Mouse (Mus musculus) thymus, adult 2 months (tissue): ENCODE results near the gene Sirt4. TPM values are rescaled to one million over a fixed set of nuclear protein-coding genes. Genes with fewer than 3 reads are reported as not detected.
"Not testable (repeated sequence)": the region's sequence is repeated elsewhere in the genome, so short reads cannot be mapped to it uniquely, and the experiment has no call there.

ENCODE experiments used
- DNase-seq: peaks from one replicate; pipeline ENCODE4 v3.0.0; 2021
- H3K27ac ChIP-seq: fragments of 200-500 bp; 2 replicates; pipeline ENCODE4 v1.5.1; 2012; ENCODE audit warnings: low read length, control low read depth; ENCODE audit not compliant: control insufficient read depth, insufficient read depth
- H3K27me3 ChIP-seq: fragments of 200-500 bp; 2 replicates; pipeline ENCODE4 v1.6.1; 2012; ENCODE audit warnings: mild to moderate bottlenecking, low read length, moderate library complexity, mixed read lengths; ENCODE audit not compliant: control insufficient read depth, insufficient read depth
- H3K36me3 ChIP-seq: fragments of 200-500 bp; 2 replicates; pipeline ENCODE4 v1.6.1; 2012; ENCODE audit warnings: mild to moderate bottlenecking, low read length, moderate library complexity; ENCODE audit not compliant: control insufficient read depth, insufficient read depth
- H3K4me1 ChIP-seq: fragments of 200-500 bp; replicated peaks from 2 replicates; pipeline ENCODE4 v1.6.1; 2012; ENCODE audit warnings: low read length; ENCODE audit not compliant: control insufficient read depth, insufficient read depth
- H3K4me3 ChIP-seq: fragments of 200-500 bp; 2 replicates; pipeline ENCODE4 v1.5.1; 2012; ENCODE audit warnings: mild to moderate bottlenecking, low read length, control low read depth, moderate library complexity; ENCODE audit not compliant: control insufficient read depth, insufficient read depth
- CTCF ChIP-seq: fragments of 200-500 bp; IDR thresholded peaks from 2 replicates; pipeline ENCODE4 v1.5.1; 2012; ENCODE audit warnings: mild to moderate bottlenecking, control low read depth, low read length, moderate library complexity, borderline replicate concordance; ENCODE audit not compliant: control insufficient read depth, poor library complexity, insufficient read depth; ENCODE audit errors: extremely low read depth
- POLR2A ChIP-seq: fragments of 200-500 bp; IDR thresholded peaks from 2 replicates; pipeline ENCODE4 v1.6.1; 2012; ENCODE audit warnings: mild to moderate bottlenecking, low read length, control low read depth, moderate library complexity; ENCODE audit not compliant: control insufficient read depth, poor library complexity, insufficient read depth; ENCODE audit errors: extremely low read depth
- WGBS: fragments of 180-500 bp; shearing (Covaris S2); methylation state at CpG from one replicate; pipeline ENCODE4 v1.1.7; 2018; 5-methylcytosine and 5-hydroxymethylcytosine counted together
- polyA plus RNA-seq: library from polyadenylated mRNA; depleted of rRNA; stranded (reverse); fragments of >200 nt; gene quantifications from 2 replicates; pipeline ENCODE4 v1.2.3, GENCODE M21; 2012

The Sirt4 gene
- polyA plus RNA-seq, 1 experiment: 48.6 TPM

DNA sequence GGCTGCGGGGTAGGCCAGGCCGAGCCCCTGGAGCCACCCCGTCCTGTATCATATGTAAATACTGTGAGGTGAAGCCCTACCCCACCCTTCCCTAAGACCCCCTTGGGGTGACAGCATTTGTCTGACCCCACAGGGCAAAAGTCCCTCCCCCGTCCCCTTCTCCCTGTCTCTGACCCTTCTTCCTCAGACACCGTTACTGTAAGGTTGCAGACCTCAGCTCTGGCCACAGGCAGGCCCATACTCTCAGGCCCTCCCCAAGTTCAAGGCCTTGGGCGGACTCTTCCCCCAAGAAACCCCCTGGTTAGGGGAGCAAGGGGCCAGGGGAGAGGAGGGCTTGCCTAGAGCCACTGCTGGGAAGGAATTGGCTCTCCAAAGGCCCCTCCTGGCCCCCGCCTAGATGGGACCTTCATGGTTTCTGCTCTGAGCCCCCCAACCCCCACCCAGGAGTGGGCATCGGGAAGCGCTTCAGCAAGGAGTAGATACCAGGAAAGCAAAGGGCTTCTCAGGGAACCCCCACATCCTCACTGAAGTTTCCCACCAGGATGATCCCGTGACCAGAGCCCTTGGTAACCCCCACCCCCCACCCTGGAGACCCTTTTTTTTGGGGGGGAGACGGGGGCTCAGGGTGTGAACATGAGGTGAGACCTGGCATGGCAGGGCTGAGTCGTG is 30.0 kb downstream of the Sirt4 start:
- H3K27me3 ChIP-seq: no peaks in the 10 kb centered on the region
- no peak for TF ChIP-seq CTCF
- TF ChIP-seq POLR2A: no peak
- no peak overlapping the region for H3K27ac ChIP-seq
- DNase-seq: no peak
- no peaks in the 10 kb centered on the region for H3K36me3 ChIP-seq
- WGBS: 89% methylated on average over 12 of the region's 12 CpGs
- H3K4me3 ChIP-seq: no peak overlapping the region
- H3K4me1 ChIP-seq: no peaks in the 10 kb centered on the region

- no peaks in the 10 kb centered on the region for H3K27me3 ChIP-seq
- no peaks in the 10 kb centered on the region for H3K4me1 ChIP-seq
- no peaks in the 10 kb centered on the region for H3K36me3 ChIP-seq
- no peak overlapping the region for H3K27ac ChIP-seq
- DNase-seq: no peak
- WGBS: 95% methylated on average over 27 of the region's 27 CpGs
- no peak for TF ChIP-seq CTCF
- TF ChIP-seq POLR2A: no peak
- no peak overlapping the region for H3K4me3 ChIP-seq
Measured at GRCm38 (mm10) chr5:115450410-115451317, 33.9 kb downstream of the Sirt4 start.

DNA sequence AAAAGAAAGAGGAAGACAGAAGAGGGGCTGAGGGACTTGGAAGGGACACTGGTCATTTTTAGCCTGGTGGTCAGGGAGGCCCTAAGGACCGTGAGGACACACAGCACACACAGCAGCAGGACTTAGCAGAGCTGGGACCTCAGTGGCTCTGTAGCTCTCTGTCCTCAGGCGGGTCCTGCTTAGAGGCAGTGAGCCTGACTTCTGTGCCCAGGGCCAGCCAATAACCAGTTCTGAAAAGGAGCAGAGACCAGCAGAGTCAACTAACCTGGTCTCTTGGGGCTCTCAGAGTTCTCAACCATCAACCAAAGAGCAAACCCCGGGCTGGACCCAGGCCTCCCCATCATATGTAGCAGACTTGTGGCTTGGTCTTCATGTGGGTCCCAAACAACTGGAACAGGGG is 35.3 kb downstream of the Sirt4 start:
- no peaks in the 10 kb centered on the region for H3K27me3 ChIP-seq

DNA sequence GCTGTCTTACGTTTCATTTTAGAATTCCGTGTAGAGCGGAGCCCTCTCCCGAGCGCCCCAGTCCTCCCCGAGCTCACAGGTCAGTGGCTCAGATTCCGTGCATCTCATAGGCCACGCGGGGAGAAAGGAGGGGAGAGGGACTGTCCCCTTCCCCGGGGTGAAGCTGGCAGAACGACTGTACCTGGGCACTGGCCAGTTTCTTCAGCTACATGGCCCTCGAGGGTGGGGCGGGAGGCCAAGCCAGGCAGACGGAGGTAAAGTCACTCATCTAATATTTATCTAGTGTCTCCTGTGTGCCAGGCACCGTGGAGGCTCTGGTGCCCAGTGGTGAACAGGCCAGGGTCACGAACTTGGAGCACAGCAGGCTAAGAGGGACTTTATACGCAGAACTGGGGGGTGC is 37.4 kb downstream of the Sirt4 start:
- DNase-seq: no peak
- TF ChIP-seq POLR2A (no peak), CTCF (no peak)

More for the DNA sequence above, 35.3 kb downstream of the Sirt4 start:
- no peaks in the 10 kb centered on the region for H3K4me1 ChIP-seq
- TF ChIP-seq CTCF: no peak
- H3K4me3 ChIP-seq: no peak overlapping the region
- H3K36me3 ChIP-seq: no peaks in the 10 kb centered on the region
- WGBS: 91% methylated on average over 3 of the region's 3 CpGs
- DNase-seq: no peak
- no peak overlapping the region for H3K27ac ChIP-seq

GRCm38 (mm10) chr5:115444130-115444529 is 40.4 kb downstream of the Sirt4 start:
- WGBS: 91% methylated on average over 11 of the region's 11 CpGs
- no peak for DNase-seq
- H3K4me3 ChIP-seq: no peak overlapping the region
- TF ChIP-seq POLR2A: no peak
- no peak for TF ChIP-seq CTCF
- no peak overlapping the region for H3K27ac ChIP-seq
- H3K27me3 ChIP-seq: no peaks in the 10 kb centered on the region
- no peaks in the 10 kb centered on the region for H3K36me3 ChIP-seq
- no peaks in the 10 kb centered on the region for H3K4me1 ChIP-seq

More for the DNA sequence above, 37.4 kb downstream of the Sirt4 start:
- H3K27ac ChIP-seq: no peak overlapping the region
- no peaks in the 10 kb centered on the region for H3K36me3 ChIP-seq
- H3K27me3 ChIP-seq: no peaks in the 10 kb centered on the region
- 94% methylated on average over 17 of the region's 17 CpGs for WGBS
- no peak overlapping the region for H3K4me3 ChIP-seq
- H3K4me1 ChIP-seq: no peaks in the 10 kb centered on the region

GRCm38 (mm10) chr5:115442663-115443062 is 41.9 kb downstream of the Sirt4 start:
- H3K4me3 ChIP-seq, H3K4me1 ChIP-seq, H3K27me3 ChIP-seq, H3K27ac ChIP-seq, H3K36me3 ChIP-seq: not testable (repeated sequence)
- 62% methylated on average over 5 of the region's 5 CpGs for WGBS
- peak; percentile 5 for DNase-seq
